Mouse (Mus musculus) left cerebral cortex, adult 18-20 months (tissue): Measurements from ENCODE around the gene Snx3. TPM values are rescaled to one million over a fixed set of nuclear protein-coding genes. Genes with fewer than 3 reads are reported as not detected.
A peak's percentile ranks its signal among the peaks of the same experiment; 100 is the strongest.

Experiments used
- DNase-seq, 2 experiments: peaks; one replicate each; pipeline ENCODE4 v3.0.0; 2021 to 2022; ENCODE audit warnings: low spot score in 2 of 2, mixed read lengths in 1 of 2
- long read RNA-seq, 2 experiments: library from polyadenylated mRNA; stranded (forward); transcript quantifications; one replicate each; pipeline ENCODE4 v2.0.0; 2021
- total RNA-seq, 2 experiments: library from RNA; stranded (reverse); gene quantifications; 2 replicates each; pipeline ENCODE4 v1.2.3; 2021

Snx3 gene
- total RNA-seq, result 100 to 1,000 TPM; 197 to 203 TPM
- long read RNA-seq, experiment 1, transcript Snx3-201 (4 exons, 1,401 nt), result major isoform, 325 of 328 reads
- long read RNA-seq, experiment 1, partial matches to known transcripts, result 0 of 328 reads
- long read RNA-seq, experiment 1, other reads (novel, unspliced or antisense), result 3 of 328 reads
- long read RNA-seq, experiment 2, transcript Snx3-201 (4 exons, 1,401 nt), result major isoform, 285 of 287 reads
- long read RNA-seq, experiment 2, partial matches to known transcripts, result 1 of 287 reads
- long read RNA-seq, experiment 2, other reads (novel, unspliced or antisense), result 1 of 287 reads

DNA sequence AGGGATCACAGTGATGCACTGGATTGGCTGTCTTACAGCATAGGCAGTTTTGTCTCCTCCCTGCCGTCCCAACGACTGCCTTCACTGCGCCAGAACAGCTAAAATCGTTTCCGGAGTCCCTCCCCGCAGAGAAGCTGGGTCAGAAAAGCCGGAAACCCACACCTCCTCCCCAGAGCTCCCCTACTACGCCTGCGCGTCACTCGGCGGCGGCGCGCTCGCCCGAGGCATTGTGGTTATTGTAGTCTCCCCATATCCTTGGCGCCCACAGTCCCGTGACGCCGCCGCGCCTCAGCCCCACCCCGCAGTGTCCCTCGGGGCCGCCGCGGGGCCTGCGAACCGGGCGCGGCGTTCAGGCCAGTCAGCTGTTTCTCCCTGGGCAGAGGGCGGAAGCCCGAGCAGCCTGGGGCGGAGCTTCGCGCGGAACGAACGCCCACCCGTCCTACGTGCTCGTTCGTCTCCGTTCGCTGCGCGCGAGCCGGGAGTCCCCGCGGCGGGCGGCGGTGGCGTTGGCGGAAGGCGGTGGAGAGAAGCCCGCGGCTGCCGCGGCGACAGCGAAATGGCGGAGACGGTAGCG, at the start of gene Snx3:
TSS of gene Snx3 (plus strand) at position 256 of the 574 bp plus-strand sequence.
- peak; percentile 92 to 97 for DNase-seq

DNA sequence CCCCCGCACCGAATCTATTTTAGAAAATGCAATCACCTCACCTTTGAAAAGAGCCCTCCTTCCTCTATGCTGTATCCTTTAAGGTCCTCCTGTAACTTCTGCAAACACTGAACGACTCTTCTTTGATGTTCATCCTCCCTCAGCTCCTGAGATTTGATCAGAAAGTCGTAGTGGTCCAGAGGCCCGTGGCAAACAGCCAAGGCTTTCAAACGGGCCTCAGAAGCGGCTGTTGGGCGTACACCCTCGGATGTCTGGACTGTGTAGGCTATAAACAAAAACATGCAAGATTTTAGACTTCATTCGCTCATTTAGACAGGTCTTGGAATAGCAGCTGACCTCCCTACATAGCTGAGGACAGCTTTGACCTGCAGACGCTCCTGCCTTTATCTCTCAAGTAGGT, 47.6 kb upstream of the Snx3 start:
- no peak for DNase-seq

DNA sequence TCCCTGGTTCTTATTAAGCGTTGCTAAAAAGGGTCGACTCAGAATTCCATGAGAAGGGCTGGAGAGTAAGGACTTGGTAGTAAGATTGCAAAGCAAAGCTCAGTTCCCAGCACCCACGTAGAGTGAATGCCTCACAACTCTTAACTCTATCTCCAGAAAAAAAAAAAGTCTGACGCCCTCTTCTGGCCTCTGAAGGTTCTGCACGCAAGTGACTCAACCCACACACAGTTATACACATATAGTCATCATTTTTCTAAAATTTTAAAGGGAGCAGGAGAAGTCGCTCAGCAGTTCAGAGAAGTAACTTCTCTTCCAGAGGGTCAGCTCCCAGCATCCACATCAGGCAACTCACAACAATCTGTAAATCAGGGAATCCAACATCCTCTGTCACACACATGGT, 47.1 kb upstream of the Snx3 start:
- DNase-seq, result no peak

DNA sequence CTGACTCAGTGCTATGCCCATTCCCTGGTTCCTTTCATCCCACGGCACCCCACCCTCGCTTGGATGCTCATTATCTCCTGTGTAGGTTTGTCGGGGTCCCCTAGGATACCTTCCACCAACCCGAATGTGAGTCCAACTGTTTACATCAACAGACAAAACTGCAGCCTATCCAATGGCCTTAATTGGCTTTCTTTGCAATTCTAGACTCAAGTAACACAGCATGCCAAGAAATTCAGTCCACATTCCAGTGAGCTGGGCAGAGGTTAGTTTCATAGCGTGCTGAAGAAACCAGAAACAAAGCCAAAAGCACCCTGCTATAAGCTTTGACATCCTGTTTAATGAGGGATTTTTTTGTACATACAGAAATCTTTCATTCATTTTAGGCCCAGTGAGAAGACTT, 45.8 kb upstream of the Snx3 start:
- no peak for DNase-seq

DNA sequence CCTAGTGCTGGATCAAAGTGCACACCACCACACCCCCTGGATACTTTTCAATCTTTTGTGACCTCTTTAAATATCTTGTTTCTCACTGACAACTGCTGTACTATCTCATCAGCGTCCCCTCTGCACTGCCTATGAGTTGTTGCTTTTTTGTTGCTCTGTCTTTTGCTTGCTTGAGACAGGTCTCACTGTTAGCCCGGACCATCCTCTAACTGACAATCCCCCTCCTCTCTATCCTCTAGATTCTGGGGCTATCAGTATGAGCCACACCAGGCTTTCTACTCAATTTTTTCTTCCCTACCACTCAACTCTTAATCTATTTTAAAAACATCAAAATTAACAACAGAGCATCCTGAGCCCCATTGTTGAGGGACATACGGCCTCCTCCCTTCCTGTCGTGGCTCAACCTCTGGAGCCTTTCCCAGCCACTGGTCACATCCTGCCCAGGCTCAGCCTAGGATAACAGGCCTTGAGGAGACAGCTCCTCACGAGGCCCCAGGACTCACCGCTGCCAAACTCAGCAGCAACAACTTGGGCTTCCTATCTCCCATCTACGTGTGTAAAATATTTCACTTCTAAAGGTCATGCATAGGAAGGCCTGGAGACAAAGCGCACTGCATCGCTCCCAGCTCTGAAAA, 44.2 kb upstream of the Snx3 start:
- DNase-seq, result no peak

DNA sequence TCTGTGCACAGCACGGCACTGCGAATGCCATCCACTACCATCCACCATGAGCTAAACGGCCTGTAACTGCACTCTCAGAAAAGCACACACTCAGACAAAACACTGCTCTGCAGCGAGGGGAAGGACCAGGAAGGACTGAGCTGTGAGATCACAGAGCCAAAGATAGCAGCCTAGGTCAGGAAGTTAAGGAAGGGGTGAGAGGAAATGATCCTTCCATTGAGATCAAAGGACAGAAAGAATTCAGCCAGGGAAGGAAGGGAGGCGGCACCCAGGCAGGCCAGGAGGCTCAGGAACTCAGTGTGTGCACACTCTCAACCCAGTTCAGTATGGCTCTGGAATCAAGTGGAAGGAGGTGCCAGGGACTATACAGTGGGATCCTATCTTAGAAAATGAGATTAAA, 37.6 kb upstream of the Snx3 start:
- DNase-seq, result no peak

DNA sequence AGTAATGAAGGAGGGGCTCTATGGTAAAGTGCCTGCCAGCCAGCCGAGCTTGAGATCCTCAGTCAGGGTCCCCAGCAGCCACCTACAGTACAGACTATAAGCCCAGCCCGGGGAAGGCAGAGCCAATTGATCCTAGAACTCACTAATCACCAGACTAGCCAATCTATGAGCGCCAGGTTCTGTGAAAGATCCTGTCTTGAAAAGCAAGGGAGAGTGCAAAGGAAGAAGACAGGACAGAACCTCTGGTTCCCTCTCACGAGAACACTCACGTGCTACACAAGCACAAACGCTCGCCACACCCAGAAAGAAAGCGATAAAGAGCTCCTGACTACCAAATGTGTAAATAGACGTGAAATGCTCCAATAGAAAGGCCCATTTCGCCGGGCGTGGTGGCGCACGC, 37.0 kb upstream of the Snx3 start:
- DNase-seq, result no peak

DNA sequence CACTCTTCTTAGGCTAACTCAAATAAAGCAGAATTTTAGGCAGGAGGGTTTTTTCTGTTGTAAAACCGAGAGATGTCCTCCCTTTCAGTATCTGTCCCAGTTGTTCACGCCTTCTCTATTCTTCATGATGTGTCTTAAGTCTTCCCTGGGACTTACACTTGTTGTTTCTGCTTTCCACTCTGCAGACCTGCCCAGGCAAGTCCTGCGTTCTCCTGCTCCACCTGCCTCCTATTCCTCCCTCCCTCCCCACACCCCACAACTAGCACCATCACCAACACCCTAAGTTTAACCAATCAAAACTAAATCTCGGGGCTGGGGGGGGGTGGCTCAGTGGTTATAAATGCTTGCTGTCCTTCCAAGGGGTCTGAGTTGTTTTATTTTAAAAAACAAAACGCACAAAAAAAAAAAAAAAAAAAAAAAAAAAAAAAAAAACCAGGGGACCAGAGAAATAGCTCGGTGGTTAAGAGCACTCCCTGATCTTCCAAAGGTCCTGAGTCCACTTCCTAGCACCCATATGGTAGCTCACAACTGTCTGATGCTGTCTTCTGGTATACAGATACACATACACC, 26.8 kb upstream of the Snx3 start:
- no peak for DNase-seq

DNA sequence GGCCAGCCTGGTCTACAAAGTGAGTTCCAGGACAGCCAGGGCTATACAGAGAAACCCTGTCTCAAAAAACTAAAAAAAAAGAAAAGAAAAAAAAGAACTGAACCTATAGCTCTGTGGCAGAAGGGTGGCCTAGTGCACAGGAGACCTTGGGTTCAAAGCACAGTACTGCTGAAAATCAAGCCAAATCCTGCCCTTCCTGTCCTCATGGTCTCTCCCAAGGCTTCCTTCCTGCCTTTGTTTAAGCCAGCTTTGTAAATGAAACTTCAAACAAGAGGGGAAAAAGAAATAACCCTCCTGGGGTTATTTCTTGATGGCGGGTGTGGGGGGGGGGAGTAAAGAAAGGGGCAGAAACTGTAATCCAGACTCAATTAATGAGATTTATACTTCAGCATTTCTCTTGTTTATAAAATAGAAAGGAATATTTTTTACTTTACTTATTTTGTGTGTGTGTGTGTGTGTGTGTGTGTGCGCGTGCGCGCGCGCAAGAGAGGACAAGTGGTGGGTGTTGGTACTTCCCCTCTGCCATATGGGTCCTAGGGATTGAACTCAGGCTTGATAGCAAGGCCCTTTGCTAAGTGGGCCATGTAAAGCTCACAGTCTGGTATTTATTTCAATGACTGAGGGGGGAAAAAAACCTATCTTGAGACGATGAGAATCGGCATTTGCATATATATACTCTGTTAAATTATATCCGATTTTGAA, 24.9 kb upstream of the Snx3 start:
- no peak for DNase-seq

DNA sequence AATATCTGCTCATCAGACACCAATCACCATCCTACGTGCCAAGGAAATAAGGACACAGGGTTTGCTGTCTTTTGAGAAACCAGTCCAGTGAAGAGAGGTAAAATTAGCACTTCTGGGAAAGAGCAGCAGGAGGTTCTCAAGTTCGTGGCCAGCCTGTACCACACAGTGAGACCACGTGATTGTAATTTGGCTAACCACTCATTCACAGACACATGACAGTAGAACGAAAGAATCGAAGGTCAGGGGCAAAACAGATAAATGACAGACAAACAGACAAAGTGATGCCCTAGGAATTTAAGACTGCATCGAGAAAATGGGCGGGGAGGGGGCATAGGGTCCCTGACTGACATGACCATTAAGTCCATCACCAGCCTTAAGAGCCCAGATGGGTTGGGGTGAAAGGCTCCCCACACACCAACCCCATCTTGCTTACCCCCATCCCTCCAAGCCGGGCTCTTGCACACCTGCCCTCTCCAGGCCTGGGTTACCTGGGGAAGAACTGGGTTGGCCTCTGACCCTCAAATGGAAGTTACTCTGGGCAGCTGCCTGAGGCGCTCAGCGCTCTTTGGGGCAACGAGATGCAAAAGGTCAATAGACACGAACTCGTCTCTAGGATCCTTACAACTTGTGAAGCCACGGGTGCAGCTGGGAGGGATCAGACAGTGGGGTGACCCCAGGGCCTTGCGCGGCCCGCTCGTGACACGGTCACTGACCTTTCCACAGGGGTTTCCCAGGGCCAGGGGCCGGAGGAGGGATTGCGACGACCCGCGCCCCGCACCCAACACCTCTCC, 24.1 kb upstream of the Snx3 start:
- DNase-seq, result no peak

DNA sequence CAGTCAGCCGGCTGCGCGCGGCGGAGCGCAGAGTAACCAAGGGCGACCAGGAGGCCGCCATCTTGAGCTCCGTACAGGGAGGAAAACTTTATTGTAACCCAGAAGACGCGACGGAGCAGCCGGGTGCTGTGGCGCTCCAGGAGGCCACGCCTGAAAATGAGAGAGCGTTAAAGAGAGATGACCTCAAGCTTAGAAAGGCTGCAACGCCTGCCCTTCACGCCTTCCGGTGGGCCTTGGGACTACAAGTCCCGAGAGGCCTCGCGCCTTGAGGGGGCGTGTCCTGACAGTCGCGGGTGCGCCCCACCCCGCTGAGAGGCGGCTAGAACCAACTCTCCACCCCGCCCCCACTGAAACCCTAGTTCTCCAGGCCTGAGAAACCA, 23.5 kb upstream of the Snx3 start, which contains the start of gene Afg1l:
TSS of gene Afg1l (minus strand) at position 225 of the 380 bp plus-strand sequence.
- DNase-seq, result peak; percentile 94 to 95

DNA sequence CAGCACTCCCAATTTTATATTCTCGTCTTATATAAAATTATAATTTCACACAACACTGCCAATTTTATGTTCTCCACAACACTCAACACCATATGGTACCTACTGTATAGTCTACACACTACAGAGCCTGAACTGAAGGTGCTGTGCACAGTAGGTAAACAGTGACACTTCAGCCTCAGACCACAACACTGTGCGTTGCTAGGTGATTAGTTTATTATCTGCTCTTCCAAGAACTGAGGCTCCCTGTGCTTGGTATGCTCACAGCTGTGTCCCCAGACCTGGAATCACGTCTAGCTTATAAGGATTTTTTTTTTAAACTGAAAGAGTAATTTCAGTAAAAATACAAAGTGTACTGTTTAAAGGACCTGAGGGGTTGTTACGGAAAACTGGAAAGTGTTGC, 21.1 kb upstream of the Snx3 start:
- DNase-seq, result no peak

DNA sequence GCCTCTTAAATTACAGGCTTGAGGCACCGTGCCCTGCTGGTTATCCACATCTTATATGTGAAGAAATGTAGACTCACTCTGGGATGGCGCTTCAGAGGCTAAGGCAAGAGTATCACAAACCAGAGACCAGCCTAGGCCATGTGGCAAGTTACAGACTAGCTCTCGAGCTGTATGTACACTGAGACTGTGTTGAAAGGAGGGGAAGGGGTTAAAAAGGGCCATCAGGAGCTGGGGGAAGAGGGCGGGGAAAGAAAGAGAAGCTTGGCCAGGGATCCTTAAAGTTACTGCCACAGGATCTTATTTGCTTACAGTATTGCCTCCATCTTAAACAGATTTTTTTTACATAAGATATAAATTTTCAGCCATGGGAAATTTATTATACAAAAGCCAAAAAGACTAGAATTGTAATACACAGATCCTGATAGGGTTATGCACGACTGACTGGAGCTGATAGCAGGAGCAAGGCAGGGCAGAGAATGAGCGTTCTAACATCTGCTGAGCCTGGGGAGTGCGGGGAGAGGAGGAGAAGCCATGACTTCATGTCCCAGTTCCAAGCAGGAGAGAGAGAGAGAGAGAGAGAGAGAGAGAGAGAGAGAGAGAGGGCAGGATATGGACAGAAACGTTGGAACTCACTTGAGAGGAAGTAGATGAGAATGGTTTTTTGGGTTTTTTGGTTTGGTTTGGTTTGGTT, 13.1 kb upstream of the Snx3 start:
- DNase-seq, result no peak

DNA sequence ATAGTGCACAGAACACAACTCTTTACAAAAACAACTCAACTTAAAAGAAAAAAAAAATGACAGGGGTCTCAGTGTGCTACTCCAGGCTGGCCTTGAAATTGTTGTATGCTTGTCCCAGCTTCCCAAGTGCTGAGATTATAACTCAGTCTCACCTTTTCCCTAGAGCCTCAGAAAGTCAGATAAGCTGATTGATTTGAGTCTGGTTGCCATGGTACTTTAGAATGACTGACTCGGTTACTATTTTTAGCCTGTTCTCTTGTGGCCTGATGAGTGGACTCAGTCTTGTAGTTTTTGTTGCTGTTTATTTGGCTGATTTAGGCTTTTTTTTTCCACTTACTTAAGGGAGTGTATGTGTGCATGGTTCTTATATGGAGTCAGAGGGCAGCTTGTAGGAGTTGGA, 10.7 kb upstream of the Snx3 start:
- DNase-seq, result no peak

DNA sequence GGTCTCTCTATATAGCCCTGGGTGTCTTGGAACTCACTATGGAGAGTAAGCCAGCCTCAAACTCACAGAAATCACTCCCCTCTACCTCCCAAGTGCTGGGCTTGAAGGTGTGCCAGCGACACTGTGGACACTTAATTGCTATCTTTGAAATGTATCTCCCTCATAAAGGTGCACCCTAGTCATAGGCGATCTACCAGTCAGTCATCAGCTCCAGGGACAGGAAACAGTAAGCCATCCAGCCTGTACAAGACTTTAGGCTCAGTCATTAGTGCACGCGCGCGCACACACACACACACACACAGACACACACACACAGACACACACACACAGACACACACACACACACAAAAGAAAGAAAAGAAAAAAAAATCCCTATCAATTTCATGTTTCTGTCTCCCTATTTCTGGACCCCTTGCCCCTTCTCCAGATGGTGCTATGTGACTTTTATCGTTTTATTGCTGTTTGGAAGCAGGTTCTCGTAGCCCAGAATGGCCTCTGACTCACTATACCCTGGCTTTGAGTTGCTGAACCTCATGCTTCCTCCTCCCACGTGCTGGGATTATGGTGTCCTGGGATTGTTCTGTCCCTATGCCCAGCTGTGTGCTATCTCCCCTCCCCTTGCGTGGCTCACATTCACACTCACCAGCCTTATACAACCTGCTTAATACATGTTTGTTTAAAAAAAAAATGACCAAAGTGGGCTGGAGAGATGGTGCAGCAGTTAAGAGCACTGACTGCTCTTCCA, 9.6 kb upstream of the Snx3 start:
- DNase-seq, result no peak

DNA sequence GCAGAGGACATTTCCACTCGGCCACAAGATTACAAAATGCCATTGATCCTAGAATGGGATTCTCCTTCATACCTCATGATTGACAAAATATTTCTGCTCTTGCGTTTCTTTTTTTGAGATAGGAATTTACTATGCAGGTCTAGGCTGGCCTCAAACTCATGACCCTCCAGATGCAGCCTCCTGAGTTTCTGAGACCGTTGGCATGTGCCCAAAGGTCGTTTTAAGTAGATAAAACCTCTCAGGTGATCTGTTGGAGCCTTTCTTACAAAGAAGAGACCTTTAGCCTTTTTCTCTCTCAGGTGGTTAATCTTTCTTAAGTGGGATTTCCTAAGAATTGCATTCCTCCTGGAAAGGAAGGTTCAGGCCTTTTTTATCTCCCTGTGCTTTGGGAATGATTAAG, 8.8 kb upstream of the Snx3 start:
- DNase-seq, result no peak

DNA sequence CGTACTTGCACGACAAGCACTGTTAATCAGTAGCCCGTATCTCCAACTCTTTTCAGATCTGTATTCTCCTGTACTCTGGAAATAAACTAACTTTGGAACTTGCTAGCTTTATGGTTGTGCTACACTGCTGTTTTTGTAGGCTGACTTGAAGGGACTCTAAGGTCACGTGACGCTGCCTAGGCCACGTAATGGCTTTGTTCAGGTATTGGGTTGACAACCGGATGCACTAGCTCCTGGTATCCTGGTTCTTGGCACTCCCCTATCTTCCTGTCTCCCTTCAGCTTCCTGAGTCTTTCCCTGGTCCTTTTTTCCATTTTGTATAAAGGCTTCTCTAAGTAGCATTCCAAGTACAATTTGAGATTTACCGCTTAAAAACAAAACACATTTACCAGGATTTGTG, 1.2 kb upstream of the Snx3 start:
- DNase-seq, result no peak

DNA sequence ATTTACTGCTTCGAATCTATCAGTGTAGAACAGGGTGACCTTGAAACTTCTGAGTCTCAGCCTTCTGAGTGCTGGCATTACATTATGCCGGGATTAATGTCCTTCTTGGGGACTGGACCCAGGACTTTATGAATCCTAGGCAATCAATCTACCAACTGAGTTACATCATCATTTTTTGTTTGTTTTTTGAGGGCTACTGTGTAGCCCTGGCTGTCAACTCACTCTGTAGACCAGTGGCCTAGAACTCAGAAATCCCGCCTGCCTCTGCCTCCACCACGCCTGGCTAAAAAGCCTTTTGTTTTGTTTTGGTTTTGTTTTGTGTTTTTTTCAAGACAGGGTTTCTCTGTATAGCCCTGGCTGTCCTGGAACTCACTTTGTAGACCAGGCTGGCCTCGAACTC, 669 bp upstream of the Snx3 start:
- DNase-seq, result no peak

DNA sequence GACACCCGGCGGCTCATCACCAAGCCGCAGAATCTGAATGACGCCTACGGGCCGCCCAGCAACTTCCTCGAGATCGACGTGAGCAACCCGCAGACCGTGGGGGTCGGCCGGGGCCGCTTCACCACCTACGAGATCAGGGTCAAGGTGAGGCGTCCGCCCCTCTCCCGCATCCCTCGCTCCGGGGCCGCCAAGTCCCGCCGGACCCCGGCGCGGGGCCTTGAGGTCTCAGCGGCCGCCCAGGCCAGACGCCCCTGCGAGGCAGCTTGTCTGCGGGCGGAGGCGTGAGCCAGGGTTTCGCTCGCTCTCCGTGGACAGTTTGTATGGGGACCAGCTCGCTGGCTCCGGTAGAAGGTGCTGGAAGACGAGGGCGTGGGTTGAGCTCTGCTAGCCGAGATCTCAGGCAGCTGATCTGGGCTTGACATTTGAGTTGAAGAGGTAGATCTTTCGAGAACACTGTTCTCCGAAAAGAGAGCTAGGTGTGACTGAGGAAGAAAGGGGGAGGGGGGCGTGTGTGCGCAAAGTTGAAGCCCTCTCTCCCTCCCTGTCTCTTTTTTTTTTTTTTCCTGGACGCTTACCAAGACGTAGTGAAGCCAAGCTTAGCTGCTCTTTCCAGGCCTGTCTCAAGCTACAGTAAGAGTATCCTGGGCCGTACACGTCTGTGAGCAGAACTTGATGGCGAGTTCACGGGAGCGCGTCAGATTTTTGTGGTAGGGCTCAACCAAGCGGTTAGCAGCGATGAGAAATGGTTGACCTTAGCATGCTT, 700 bp downstream of the Snx3 start:
- DNase-seq, result peak; percentile 62 to 80
